Mouse (Mus musculus) MEL (cell line): ENCODE measurements around the gene Hfe.

Experiments used
- CTCF ChIP-seq, 3 experiments: IDR thresholded peaks in 2 of 3; conservative IDR thresholded peaks in 1 of 3; 2 replicates each; pipeline ENCODE4 v1.5.1; 2011 to 2012; ENCODE audit warnings: low read length in 3 of 3, low read depth in 2 of 3, mild to moderate bottlenecking in 2 of 3, improper control_type of control experiment in 1 of 3, inconsistent platforms in 1 of 3, mixed read lengths in 1 of 3, moderate library complexity in 1 of 3; ENCODE audit not compliant: control insufficient read depth in 1 of 3, insufficient read depth in 1 of 3, poor library complexity in 1 of 3, severe bottlenecking in 1 of 3
- ELF1 ChIP-seq: IDR thresholded peaks from 2 replicates; pipeline ENCODE4 v1.6.1; 2014; ENCODE audit warnings: low read depth, mild to moderate bottlenecking, inconsistent platforms, low read length, improper control_type of control experiment, moderate library complexity
- EP300 ChIP-seq, 2 experiments: IDR thresholded peaks; 2 replicates each; pipeline ENCODE4 v1.6.1; 2011; ENCODE audit warnings: improper control_type of control experiment in 2 of 2, low read length in 2 of 2, low read depth in 1 of 2, mild to moderate bottlenecking in 1 of 2
- JUND ChIP-seq: IDR thresholded peaks from 2 replicates; pipeline ENCODE4 v1.6.1; 2011; ENCODE audit warnings: low read depth, mild to moderate bottlenecking, improper control_type of control experiment, low read length
- MAZ ChIP-seq: IDR thresholded peaks from 2 replicates; pipeline ENCODE4 v1.6.1; 2012; ENCODE audit warnings: low read depth, mild to moderate bottlenecking, inconsistent platforms, low read length, improper control_type of control experiment
- NRF1 ChIP-seq: IDR thresholded peaks from 2 replicates; pipeline ENCODE4 v1.6.1; 2014; ENCODE audit warnings: low read depth, mild to moderate bottlenecking, inconsistent platforms, low read length, improper control_type of control experiment, moderate library complexity; ENCODE audit not compliant: poor library complexity, insufficient read depth, severe bottlenecking
- POLR2A ChIP-seq, 2 experiments: IDR thresholded peaks; 2 replicates each; pipeline ENCODE4 v1.6.1; 2011 to 2012; ENCODE audit warnings: low read length in 2 of 2, mild to moderate bottlenecking in 2 of 2, control low read depth in 1 of 2, improper control_type of control experiment in 1 of 2, low read depth in 1 of 2, moderate library complexity in 1 of 2; ENCODE audit not compliant: control insufficient read depth in 1 of 2, insufficient read depth in 1 of 2, poor library complexity in 1 of 2
- SIN3A ChIP-seq: IDR thresholded peaks from 2 replicates; pipeline ENCODE4 v1.6.1; 2012; ENCODE audit warnings: low read length, improper control_type of control experiment, inconsistent platforms
- USF1 ChIP-seq: IDR thresholded peaks from 2 replicates; pipeline ENCODE4 v1.6.1; 2014; ENCODE audit warnings: low read depth, mild to moderate bottlenecking, inconsistent platforms, low read length, improper control_type of control experiment, moderate library complexity
- USF2 ChIP-seq, 2 experiments: IDR thresholded peaks; 2 replicates each; pipeline ENCODE4 v1.6.1; 2011 to 2012; ENCODE audit warnings: improper control_type of control experiment in 2 of 2, low read length in 2 of 2, borderline replicate concordance in 1 of 2, inconsistent platforms in 1 of 2, low read depth in 1 of 2, mild to moderate bottlenecking in 1 of 2; ENCODE audit not compliant: insufficient read depth in 1 of 2
- ZC3H11A ChIP-seq: IDR thresholded peaks from 2 replicates; pipeline ENCODE4 v1.6.1; 2012; ENCODE audit warnings: low read depth, mild to moderate bottlenecking, inconsistent platforms, low read length, improper control_type of control experiment

- TF ChIP-seq SIN3A (no peak), POLR2A (IDR thresholded peaks at IDR 0.05; ENCODE audit: control insufficient read depth in 1 of 2, insufficient read depth in 1 of 2, low read depth in 1 of 2, low read length in 2 of 2, poor library complexity in 1 of 2) (no peak), MAZ (no peak), USF2 (IDR thresholded peaks at IDR 0.05; ENCODE audit: borderline replicate concordance in 1 of 2, insufficient read depth in 1 of 2, low read depth in 1 of 2, low read length in 2 of 2) (no peak), NRF1 (no peak), CTCF (IDR thresholded peaks at IDR 0.05 in 2 of 3, conservative IDR thresholded peaks at IDR 0.05 in 1 of 3; ENCODE audit: control insufficient read depth in 1 of 3, insufficient read depth in 1 of 3, low read depth in 2 of 3, low read length in 3 of 3, poor library complexity in 1 of 3, severe bottlenecking in 1 of 3) (no peak), ZC3H11A (no peak), ELF1 (no peak), USF1 (no peak), EP300 (IDR thresholded peaks at IDR 0.05; ENCODE audit: low read depth in 1 of 2, low read length in 2 of 2) (peak in 1 of 2 experiments; percentile 24; a peak in 3 of 4 replicates), JUND (no peak)
Observed at GRCm38 (mm10) chr13:23716261-23717042, 5.8 kb upstream of the Hfe start.
